Mouse (Mus musculus) testis, adult 2 months (tissue): Measurements from ENCODE around the gene Klhdc4.

Experiments
- CTCF ChIP-seq: fragments of 200-500 bp; IDR thresholded peaks from 2 replicates; pipeline ENCODE4 v1.5.1; 2012; ENCODE audit warnings: low read depth, mild to moderate bottlenecking, inconsistent platforms, low read length, moderate library complexity; ENCODE audit not compliant: control insufficient read depth, insufficient read depth, insufficient replicate concordance
- POLR2A ChIP-seq: fragments of 200-500 bp; IDR thresholded peaks from 2 replicates; pipeline ENCODE4 v1.6.1; 2012; ENCODE audit warnings: low read depth, mild to moderate bottlenecking, inconsistent platforms, low read length, moderate library complexity; ENCODE audit not compliant: control insufficient read depth

DNA sequence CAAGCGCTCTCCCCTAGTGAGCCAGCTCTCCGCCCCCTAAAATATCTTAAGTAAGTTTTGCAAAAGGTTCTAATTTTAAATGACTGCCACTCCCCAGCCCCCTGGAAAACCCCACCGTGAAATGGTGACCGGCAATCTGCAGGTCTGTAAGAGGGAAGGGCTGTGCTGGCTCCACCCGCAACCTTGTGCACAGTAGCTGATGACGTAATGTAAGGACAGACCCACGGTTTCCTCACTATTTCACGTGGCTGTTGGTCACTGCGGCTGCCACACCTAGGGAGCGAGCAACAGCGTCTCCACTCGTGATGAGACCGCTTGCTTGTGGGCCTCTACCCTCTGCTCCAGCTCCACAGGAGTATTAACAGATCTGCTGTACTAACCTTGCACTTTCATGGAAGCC lies 23.2 kb downstream of the Klhdc4 start:
- TF ChIP-seq CTCF (no peak), POLR2A (no peak)
